Mouse (Mus musculus) kidney, adult 2 months (tissue): ENCODE results near the gene Afmid. TPM values are rescaled to one million over a fixed set of nuclear protein-coding genes. Genes with fewer than 3 reads are reported as not detected.
A peak's percentile ranks its signal among the peaks of the same experiment; 100 is the strongest.
"Not testable (repeated sequence)": the region's sequence is repeated elsewhere in the genome, so short reads cannot be mapped to it uniquely, and the experiment has no call there.

ENCODE experiments used
- DNase-seq: peaks from one replicate; pipeline ENCODE4 v3.0.0; 2021
- H3K27ac ChIP-seq: fragments of 200-500 bp; 2 replicates; pipeline ENCODE4 v1.5.1; 2012; ENCODE audit warnings: low read depth, low read length, control low read depth, inconsistent platforms; ENCODE audit not compliant: insufficient read depth
- H3K27me3 ChIP-seq: fragments of 200-500 bp; replicated peaks from 2 replicates; pipeline ENCODE4 v1.6.1; 2012; ENCODE audit warnings: mild to moderate bottlenecking, moderate library complexity, low read length, inconsistent platforms; ENCODE audit not compliant: control insufficient read depth, insufficient read depth
- H3K36me3 ChIP-seq: fragments of 200-500 bp; 2 replicates; pipeline ENCODE4 v1.6.1; 2012; ENCODE audit warnings: mild to moderate bottlenecking, moderate library complexity, low read length, inconsistent platforms; ENCODE audit not compliant: control insufficient read depth, insufficient read depth
- H3K4me1 ChIP-seq: fragments of 200-500 bp; 2 replicates; pipeline ENCODE4 v1.6.1; 2011; ENCODE audit warnings: low read length; ENCODE audit not compliant: control insufficient read depth, insufficient read depth
- H3K4me3 ChIP-seq: fragments of 200-500 bp; 2 replicates; pipeline ENCODE4 v1.5.1; 2011; ENCODE audit warnings: mild to moderate bottlenecking, low read depth, low read length, control low read depth; ENCODE audit not compliant: insufficient read depth
- CTCF ChIP-seq: fragments of 200-500 bp; conservative IDR thresholded peaks from 2 replicates; pipeline ENCODE4 v1.5.1; 2011; ENCODE audit warnings: low read depth, mild to moderate bottlenecking, control low read depth, low read length, moderate library complexity, mixed read lengths; ENCODE audit not compliant: insufficient read depth, insufficient read length
- POLR2A ChIP-seq: fragments of 200-500 bp; IDR thresholded peaks from one replicate; pipeline ENCODE4 v1.6.1; 2011; ENCODE audit warnings: low read depth, low read length, control low read depth
- WGBS: fragments of 180-500 bp; shearing (Covaris S2); methylation state at CpG from one replicate; pipeline ENCODE4 v1.1.7; 2018; 5-methylcytosine and 5-hydroxymethylcytosine counted together
- polyA plus RNA-seq: library from polyadenylated mRNA; depleted of rRNA; stranded (reverse); fragments of >200 nt; gene quantifications from 2 replicates; pipeline ENCODE4 v1.2.3, GENCODE M21; 2012

Gene Afmid
- polyA plus RNA-seq, 1 experiment, result 89.7 TPM

- peak overlapping the region; percentile 36; the same call in 1 of the 2 replicates for H3K4me3 ChIP-seq
- 34% methylated on average over 28 of the region's 28 CpGs for WGBS
- H3K27ac ChIP-seq, result peak overlapping the region; percentile 14; the same call in 1 of the 2 replicates
- peak; percentile 81 for DNase-seq
- no peak for TF ChIP-seq POLR2A
- TF ChIP-seq CTCF, result peak; percentile 66
- no peaks in the 10 kb centered on the region for H3K36me3 ChIP-seq
- H3K27me3 ChIP-seq, result no peaks in the 10 kb centered on the region
- peaks cover 41% of the 10 kb centered on the region for H3K4me1 ChIP-seq
These were observed 6.6 kb downstream of the Afmid start for GRCm38 (mm10) chr11:117832086-117832969.

GRCm38 (mm10) chr11:117833509-117833908, 7.8 kb downstream of the Afmid start:
- H3K36me3 ChIP-seq, H3K4me3 ChIP-seq, H3K27me3 ChIP-seq, DNase-seq: not testable (repeated sequence)
- peaks cover 33% of the 10 kb centered on the region for H3K4me1 ChIP-seq
- 65% methylated on average over 6 of the region's 6 CpGs for WGBS
- peak overlapping the region; percentile 94 for H3K27ac ChIP-seq

GRCm38 (mm10) chr11:117834086-117834485, 8.4 kb downstream of the Afmid start:
- DNase-seq, result peak; percentile 91
- TF ChIP-seq POLR2A (peak; percentile 43), CTCF (no peak)
- 61% methylated on average over 8 of the region's 8 CpGs for WGBS
- Histone ChIP-seq H3K36me3 (no peaks in the 10 kb centered on the region), H3K27ac (peak overlapping the region; percentile 94), H3K4me1 (peaks cover 32% of the 10 kb centered on the region), H3K27me3 (no peaks in the 10 kb centered on the region), H3K4me3 (no peak overlapping the region)

- H3K27ac ChIP-seq, result no peak overlapping the region
- DNase-seq, result peak; percentile 68
- H3K4me3 ChIP-seq, result no peak overlapping the region
- peaks cover 14% of the 10 kb centered on the region; the same call in 1 of the 2 replicates for H3K4me1 ChIP-seq
- H3K27me3 ChIP-seq, result no peaks in the 10 kb centered on the region
- H3K36me3 ChIP-seq, result no peaks in the 10 kb centered on the region
- 26% methylated on average over 13 of the region's 13 CpGs for WGBS
- TF ChIP-seq CTCF (no peak), POLR2A (no peak)
These were observed 10.6 kb downstream of the Afmid start for GRCm38 (mm10) chr11:117836306-117836705.

GRCm38 (mm10) chr11:117838572-117838971, 12.8 kb downstream of the Afmid start:
- WGBS, result 50% methylated on average over 2 of the region's 2 CpGs
- Histone ChIP-seq H3K4me1 (peaks cover 14% of the 10 kb centered on the region; the same call in 1 of the 2 replicates), H3K36me3 (no peaks in the 10 kb centered on the region), H3K27ac (peak overlapping the region; percentile 41), H3K4me3 (no peak overlapping the region), H3K27me3 (no peaks in the 10 kb centered on the region)
- TF ChIP-seq CTCF, result no peak
- no peak for TF ChIP-seq POLR2A
- peak; percentile 68 for DNase-seq

- TF ChIP-seq POLR2A, result no peak
- TF ChIP-seq CTCF, result no peak
- H3K36me3 ChIP-seq, result no peaks in the 10 kb centered on the region
- peak overlapping the region; percentile 41 for H3K27ac ChIP-seq
- no peak for DNase-seq
- WGBS, result 100% methylated on average over 1 of the region's 1 CpGs
- no peak overlapping the region for H3K4me3 ChIP-seq
- H3K27me3 ChIP-seq, result no peaks in the 10 kb centered on the region
- H3K4me1 ChIP-seq, result peaks cover 14% of the 10 kb centered on the region; the same call in 1 of the 2 replicates
These were observed 13.3 kb downstream of the Afmid start for GRCm38 (mm10) chr11:117839021-117839420.

- Histone ChIP-seq H3K27ac (no peak overlapping the region), H3K4me3 (no peak overlapping the region), H3K4me1 (peaks cover 15% of the 10 kb centered on the region), H3K27me3 (no peaks in the 10 kb centered on the region), H3K36me3 (no peaks in the 10 kb centered on the region)
- DNase-seq, result no peak
- WGBS, result 31% methylated on average over 1 of the region's 1 CpGs
- TF ChIP-seq CTCF (no peak), POLR2A (no peak)
These were observed 15.2 kb downstream of the Afmid start for GRCm38 (mm10) chr11:117840910-117841309.
